Mouse (Mus musculus) granulocyte monocyte progenitor cell, adult 5-6 weeks (primary cell): ENCODE measurements around the gene Plekhm1. TPM values are rescaled to one million over a fixed set of nuclear protein-coding genes. Genes with fewer than 3 reads are reported as not detected.
A peak's percentile ranks its signal among the peaks of the same experiment; 100 is the strongest.

Source experiments
- ATAC-seq: replicated peaks from 2 replicates; pipeline ENCODE4 v1.8.0; 2016; ENCODE audit warnings: mild to moderate bottlenecking, moderate TSS enrichment, inconsistent platforms; ENCODE audit not compliant: poor library complexity, severe bottlenecking
- total RNA-seq, 2 experiments: library from RNA; stranded (forward) in 1 of 2; stranded (reverse) in 1 of 2; fragments of 200-712, 200-1000 nt in 1 of 2; fragments of >200 nt in 1 of 2; fragmentation: Nextera tagmentation in 1 of 2; gene quantifications; 2 replicates each; pipeline ENCODE4 v1.2.3; 2014 to 2017

Plekhm1 gene
- total RNA-seq, 2 experiments from 2014 or later = 4.8 to 8.6 TPM

- no peak for ATAC-seq
Measured at GRCm38 (mm10) chr11:103396236-103396635, 16.3 kb downstream of the Plekhm1 start.

- ATAC-seq = no peak
Measured at GRCm38 (mm10) chr11:103394604-103395003, 17.9 kb downstream of the Plekhm1 start.

GRCm38 (mm10) chr11:103394025-103394424 is 18.5 kb downstream of the Plekhm1 start:
- ATAC-seq = no peak

GRCm38 (mm10) chr11:103387870-103388526 is 24.5 kb downstream of the Plekhm1 start:
- no peak for ATAC-seq

GRCm38 (mm10) chr11:103386827-103387226 is 25.7 kb downstream of the Plekhm1 start:
- ATAC-seq = no peak

GRCm38 (mm10) chr11:103381956-103382613 is 30.4 kb downstream of the Plekhm1 start:
- peak; percentile 91 for ATAC-seq

GRCm38 (mm10) chr11:103381505-103381904 is 31.0 kb downstream of the Plekhm1 start:
- ATAC-seq = no peak

GRCm38 (mm10) chr11:103380460-103380859 is 32.0 kb downstream of the Plekhm1 start:
- no peak for ATAC-seq

GRCm38 (mm10) chr11:103378341-103378740 is 34.1 kb downstream of the Plekhm1 start:
- no peak for ATAC-seq

- no peak for ATAC-seq
Measured at GRCm38 (mm10) chr11:103375772-103376171, 36.7 kb downstream of the Plekhm1 start.

GRCm38 (mm10) chr11:103375258-103375657 is 37.2 kb downstream of the Plekhm1 start:
- ATAC-seq = peak; percentile 67

- no peak for ATAC-seq
Measured at GRCm38 (mm10) chr11:103373922-103374321, 38.6 kb downstream of the Plekhm1 start.

- no peak for ATAC-seq
Measured at GRCm38 (mm10) chr11:103372561-103372960, 39.9 kb downstream of the Plekhm1 start.

- no peak for ATAC-seq
Measured at GRCm38 (mm10) chr11:103372068-103372467, 40.4 kb downstream of the Plekhm1 start.

GRCm38 (mm10) chr11:103371222-103371539 is 41.3 kb downstream of the Plekhm1 start:
- no peak for ATAC-seq

- ATAC-seq = no peak
Measured at GRCm38 (mm10) chr11:103370397-103371221, 41.9 kb downstream of the Plekhm1 start.

- ATAC-seq = no peak
Measured at GRCm38 (mm10) chr11:103365530-103365929, 47.0 kb downstream of the Plekhm1 start.

- no peak for ATAC-seq
Measured at GRCm38 (mm10) chr11:103365022-103365421, 47.5 kb downstream of the Plekhm1 start.

- ATAC-seq = no peak
Measured at GRCm38 (mm10) chr11:103364335-103364734, 48.2 kb downstream of the Plekhm1 start.

- peak; percentile 40 for ATAC-seq
Measured at GRCm38 (mm10) chr11:103363214-103364148, 49.0 kb downstream of the Plekhm1 start, which contains the start of gene Arhgap27. TSS of gene Arhgap27 (minus strand) at chr11:103363692.
